Mouse (Mus musculus): Measurements from ENCODE around the gene Iqcg.

Gene Iqcg

DNA sequence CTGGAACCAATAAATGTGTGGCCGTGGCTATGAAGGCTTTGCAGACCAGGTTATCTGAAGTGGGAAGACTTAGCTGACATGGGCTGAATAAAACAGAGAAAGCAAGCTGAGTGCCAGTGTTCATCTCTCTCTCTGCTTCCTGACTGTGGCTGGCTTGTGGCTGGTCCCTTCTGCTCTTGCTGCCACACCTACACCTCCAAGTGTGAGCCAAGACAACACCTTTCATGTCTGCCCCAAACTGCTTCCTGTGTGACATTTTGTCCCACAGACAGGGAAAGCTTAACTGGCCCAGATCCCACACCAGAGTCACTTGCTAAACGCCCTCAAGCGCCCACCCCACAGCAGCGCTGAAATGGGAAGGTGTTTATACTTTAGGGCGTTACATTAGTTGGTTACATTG, 2.9 kb downstream of the Iqcg start:
- DNase-seq (ENCODE audit: extremely low read depth, low read depth, low spot score), result no peak

DNA sequence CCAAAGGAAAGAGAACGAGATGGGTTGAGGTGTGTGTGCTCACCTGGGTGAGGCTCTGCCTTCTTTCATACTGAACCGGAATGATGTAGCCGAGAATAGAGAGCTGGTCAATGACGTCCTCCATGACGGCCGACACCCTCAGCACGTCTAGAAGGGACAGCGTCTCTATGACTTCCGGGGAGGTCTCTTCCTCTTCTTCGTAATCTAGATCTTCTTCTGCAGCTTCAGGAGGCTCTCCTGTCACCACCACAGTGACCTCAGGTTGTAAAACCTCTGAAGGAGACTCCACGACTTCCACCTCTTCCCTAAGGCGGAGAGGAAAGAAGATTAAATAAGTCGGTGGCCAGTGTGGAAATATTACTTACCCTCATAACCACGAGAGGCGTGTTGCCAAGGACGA, 6.2 kb downstream of the Iqcg start:
- no peak for DNase-seq (ENCODE audit: extremely low read depth, low read depth, low spot score)

DNA sequence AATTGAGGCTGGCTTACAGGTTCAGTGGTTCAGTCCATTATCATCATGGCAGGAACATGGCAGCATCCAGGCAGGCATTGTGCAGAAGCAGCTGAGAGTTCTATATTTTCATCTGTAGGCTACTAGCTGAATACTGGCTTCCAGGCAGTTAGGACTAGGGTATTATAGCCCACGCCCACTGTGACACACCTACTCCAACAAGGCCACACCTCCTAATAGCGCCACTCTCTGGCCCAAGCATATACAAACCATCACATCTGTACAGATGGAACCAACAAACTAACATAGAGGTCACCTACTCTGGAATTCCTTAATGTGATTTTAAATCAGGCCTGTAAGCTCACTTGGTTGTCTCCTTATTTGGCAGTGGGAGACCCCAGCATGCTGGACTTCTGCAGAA, 7.3 kb downstream of the Iqcg start:
- DNase-seq (ENCODE audit: extremely low read depth, low read depth, low spot score), result no peak

DNA sequence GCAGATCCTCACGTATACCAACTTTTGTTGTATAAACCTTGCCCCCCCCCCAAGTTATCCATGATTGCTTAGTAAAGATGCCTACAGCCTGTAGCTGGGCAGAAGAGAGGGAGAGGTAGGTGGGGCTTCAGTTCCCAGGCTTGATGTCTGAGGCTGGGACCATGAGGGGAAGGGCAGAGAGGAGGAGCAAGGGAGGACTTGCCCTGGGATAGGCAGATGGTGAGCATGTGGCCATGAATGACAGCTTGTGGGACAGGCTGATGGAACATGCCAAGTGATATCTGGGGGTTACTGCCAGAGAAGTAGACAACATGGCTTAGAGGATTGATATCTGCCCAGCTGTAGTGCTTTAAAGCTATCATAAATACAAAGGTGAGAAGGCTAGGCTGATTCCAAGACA, 8.0 kb downstream of the Iqcg start:
- no peak for DNase-seq (ENCODE audit: extremely low read depth, low read depth, low spot score)

DNA sequence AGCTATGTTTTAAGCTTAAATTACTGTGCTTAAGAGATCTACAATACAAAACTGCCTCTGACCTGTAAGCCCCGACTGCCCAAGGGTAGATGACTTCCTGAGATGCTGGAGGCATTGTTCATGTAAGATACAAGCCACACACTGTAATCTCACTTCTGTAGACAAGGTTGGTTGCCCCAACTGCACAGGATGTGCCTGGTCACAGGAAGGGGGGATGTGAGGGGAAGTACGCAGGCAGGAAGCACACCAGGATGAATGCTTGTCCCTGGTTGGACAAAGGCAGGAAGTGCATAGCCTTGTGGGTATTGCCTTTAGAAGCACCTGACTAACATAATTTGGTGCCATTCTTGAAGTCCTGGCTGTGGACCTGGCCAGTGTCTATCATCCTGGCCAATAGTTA, 12.8 kb downstream of the Iqcg start:
- no peak for DNase-seq (ENCODE audit: extremely low read depth, low read depth, low spot score)

DNA sequence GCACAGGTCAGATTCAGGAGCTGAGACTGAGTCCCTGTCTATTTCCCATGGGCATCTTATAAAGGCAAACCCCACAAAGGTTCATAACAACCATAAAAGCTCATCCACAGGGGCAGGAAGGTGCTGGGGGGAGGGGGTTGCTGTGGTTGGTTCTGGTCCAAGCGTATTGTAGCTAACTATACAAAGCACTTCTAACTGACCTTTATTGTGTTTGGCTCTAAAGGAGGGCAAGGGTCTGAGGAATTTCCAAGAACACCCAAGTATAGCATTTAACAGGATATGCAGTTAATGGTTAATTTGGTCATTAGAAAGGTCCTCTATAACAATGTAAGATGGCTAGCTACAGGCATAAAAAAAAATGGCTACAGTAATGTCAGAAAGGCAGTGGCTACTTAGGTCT, 13.3 kb downstream of the Iqcg start:
- no peak for DNase-seq (ENCODE audit: extremely low read depth, low read depth, low spot score)

DNA sequence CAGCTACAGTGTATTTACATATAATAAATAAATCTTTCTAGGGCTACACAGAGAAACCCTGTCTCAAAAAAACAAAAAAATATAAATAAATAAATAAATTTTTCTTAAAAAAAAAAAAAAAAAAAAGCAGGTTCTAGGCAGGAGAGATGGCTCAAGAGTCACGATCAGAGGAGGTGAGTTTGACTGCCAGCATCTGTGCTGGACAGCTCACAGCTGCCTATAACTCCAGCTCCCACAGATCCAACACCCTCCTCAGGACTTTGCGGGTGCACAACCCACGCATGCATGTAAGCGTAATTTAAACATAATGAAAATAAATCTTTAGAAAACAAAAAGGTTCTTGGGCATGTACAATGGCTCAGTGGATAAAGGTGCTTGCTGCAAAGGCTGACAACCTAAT, 20.0 kb downstream of the Iqcg start:
- DNase-seq (ENCODE audit: extremely low read depth, low read depth, low spot score), result no peak

DNA sequence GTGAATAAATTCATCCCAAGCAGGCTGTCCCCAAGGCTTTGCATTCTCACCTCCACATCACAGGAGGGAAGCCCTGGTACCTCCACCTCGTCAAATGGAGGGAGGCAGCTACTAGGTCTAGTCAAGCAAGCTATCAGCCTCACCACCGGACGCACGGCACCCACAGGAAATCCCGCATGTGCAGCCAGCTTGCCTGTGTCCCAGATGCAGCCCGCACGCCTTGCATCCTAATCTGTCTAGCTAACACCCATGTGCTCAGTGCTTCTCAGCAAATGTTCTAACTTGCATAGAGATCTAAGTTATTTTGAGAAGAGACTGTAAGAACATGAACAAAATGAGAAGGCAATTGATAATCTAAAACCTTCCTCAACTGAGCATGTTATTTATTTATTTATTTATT, 29.7 kb downstream of the Iqcg start:
- DNase-seq (ENCODE audit: extremely low read depth, low read depth, low spot score), result no peak

DNA sequence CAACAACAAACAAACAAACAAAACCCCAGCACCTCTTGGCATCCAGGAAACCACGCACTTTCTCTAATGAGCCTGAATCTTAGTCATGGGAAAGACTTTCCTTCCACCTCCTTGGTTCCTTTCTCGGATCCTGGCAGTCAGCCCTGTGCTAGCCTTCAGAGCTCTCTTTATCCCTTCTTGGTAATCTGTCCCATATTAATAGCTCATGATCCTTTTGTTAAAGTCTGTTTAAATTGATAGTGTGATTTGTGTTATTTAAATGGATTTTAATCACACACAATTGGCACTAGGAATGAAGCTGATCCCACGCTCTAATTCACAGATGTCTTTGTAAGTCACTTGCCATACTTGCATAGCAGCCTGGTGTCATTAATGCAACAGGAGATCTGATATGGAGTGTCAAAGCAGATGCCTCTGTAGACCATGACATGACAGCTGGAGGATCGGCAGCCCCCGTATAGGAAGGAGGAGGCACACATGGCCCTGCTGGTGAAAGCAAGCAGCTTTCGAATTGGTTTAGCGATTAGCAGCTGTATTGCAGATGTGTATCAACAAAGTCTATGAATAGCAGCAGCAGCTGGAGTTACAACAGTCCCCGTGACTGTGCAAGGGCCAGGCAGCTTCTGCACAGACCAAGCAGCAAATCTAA, 31.4 kb downstream of the Iqcg start:
- no peak for DNase-seq (ENCODE audit: extremely low read depth, low read depth, low spot score)

DNA sequence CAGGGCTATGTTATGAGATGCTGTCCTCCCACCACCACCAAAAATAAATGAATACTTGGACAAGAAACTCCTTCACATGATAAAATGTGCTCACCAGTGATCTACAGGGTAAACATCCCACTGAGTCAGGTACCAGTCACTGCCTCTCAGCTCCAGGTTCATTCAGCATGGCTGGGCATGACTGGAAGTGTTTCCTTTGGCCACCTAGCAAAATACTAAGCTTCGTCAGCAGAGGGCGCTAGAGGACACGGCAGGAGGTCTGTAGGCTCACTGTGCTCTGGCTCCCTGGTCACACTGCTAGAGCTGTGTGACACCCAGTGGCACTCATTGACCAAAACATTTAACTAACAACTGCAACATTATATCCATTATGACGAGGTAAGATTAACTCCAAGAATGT, 32.3 kb downstream of the Iqcg start:
- DNase-seq (ENCODE audit: extremely low read depth, low read depth, low spot score), result peak; percentile 11

DNA sequence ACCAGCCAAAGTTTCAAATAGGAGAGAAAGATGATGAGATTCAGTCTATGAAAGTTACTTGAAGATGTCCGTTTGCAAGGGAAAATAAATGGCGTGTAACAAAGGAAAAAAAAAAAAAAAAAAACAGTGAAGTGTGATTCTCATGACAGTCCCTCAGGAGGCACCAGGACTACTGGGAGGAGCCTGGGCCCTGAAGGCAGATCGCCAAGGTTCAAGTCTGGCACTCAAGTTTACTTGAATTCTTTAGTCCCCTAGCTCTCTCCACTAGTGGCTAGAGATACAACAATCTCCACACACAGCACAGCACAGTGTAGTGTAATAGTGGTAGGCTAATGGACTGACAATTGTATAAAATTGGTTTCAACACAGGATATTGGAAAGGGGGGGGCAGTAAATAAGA, 34.6 kb downstream of the Iqcg start:
- DNase-seq (ENCODE audit: extremely low read depth, low read depth, low spot score), result no peak

DNA sequence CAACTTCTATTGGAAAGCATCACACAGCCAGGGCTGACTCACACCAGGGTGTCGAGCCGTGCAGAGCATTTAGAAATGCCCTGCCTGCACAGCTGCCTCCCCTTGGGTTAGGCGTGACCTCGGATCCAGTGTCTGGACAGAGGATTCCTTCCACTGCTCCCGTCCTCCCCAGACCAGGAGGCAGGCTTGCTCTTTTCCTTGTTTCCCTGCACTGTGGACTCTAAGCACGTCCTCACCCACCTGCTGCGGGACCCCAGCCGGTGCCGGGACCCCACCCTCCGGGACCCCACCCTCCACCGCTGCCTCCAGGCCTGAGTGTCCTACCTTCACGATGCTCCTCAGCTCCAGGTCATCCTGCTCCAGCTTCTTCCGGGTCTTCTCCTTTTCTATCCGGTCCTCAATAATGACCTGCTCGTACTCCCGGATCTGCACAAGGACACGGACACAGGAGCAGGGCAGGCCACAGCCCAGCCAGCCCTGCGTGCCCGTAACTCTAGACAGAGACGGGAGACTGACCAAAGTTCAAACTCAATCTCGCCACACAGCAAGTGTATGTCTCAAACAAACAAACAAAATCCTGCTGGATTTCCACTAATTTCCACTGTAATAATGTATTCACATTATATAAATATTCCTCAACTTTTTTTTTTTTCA, 36.8 kb downstream of the Iqcg start:
- no peak for DNase-seq (ENCODE audit: extremely low read depth, low read depth, low spot score)

DNA sequence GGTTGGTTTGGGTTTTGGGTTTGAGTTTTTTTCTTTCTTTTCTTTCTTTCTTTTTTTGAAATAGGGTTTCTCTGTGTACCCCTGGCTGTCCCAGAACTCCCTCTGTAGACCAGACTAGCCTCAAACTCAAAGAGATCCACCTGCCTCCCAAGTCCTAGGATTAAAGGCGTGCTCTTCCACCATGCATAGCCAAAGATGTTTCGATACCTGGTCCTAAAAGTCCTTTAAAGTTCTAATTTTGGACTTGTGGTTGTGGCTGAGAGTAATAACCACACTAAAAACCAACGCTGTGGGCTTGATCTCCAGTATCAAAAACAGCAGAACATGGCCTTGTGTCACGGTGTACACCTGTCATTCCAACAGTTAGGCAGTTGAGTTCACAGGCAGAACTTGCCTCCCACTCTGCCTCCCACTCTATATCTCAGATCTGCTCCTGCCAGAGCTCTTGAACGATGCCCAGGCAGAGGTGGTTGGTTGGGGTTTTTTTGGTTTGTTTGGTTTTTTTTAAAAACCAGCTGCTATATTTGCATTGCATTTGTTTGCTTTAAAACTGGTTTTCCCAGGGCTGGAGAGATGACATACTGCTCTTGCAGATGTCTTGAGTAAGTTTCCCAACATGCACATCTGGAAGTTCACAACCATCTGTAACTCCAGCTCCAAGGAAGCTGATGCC, 38.2 kb downstream of the Iqcg start:
- DNase-seq (ENCODE audit: extremely low read depth, low read depth, low spot score), result peak; percentile 36

DNA sequence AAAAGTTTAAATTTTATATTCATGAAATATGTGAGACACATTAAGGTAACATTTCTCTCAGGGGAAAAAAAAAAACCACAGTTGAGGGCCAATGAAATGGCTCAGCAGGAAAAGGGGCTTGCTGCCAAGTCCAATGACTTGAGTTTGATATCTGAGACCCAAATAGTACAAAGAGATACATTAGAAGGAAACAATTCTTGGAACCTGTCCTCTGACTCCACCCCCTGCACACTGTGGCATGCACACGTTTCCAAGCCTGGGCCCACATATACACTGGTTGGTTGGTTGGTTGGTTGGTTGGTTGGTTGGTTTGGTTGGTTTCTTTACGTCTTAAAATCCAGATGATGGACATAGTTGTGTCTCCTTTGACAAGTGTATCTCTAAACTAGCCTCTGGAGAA, 40.0 kb downstream of the Iqcg start:
- no peak for DNase-seq (ENCODE audit: extremely low read depth, low read depth, low spot score)

DNA sequence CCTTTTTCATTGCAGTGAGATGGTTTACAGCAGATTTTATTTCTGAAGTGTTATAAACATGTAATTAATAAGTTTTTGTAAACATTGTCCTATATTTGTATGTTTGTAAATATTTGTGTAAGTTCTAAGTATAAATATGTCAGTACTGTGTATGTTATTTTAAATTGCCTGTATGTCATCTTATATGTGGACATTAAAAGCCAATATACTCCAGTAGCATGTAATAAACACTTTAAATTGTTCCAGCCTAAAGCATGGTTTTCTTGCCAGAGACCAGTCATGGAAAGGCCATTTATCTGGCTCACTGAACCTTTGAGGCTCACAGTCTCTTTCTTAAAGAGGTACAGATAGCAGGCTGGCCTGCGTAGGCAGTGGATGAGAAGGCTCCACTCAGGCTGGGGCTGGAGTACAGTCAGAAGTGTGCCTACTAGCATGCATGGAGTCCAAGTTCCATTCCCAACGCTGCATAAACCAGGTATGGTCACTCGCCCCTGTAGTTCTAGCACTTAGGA, 40.6 kb downstream of the Iqcg start:
- no peak for DNase-seq (ENCODE audit: extremely low read depth, low read depth, low spot score)

DNA sequence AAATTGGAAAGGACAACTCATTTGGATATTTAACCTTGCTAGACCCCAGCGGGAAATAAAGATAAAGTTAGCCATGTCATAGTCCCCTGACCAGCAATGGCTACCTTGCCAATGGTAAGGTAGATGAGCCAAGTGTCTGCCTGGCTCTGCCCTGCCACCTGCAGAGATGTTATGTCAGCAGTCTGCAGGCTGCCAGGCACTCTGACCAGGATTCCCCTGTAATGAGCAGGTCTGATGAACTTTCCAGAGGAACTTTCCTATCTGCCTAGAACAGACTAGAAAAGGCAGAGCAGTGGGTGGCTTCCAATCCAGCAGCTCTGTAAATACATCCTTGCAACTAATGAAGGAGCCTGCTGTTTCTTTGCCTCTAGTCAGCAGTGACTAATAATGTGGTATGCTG, 41.1 kb downstream of the Iqcg start:
- no peak for DNase-seq (ENCODE audit: extremely low read depth, low read depth, low spot score)

DNA sequence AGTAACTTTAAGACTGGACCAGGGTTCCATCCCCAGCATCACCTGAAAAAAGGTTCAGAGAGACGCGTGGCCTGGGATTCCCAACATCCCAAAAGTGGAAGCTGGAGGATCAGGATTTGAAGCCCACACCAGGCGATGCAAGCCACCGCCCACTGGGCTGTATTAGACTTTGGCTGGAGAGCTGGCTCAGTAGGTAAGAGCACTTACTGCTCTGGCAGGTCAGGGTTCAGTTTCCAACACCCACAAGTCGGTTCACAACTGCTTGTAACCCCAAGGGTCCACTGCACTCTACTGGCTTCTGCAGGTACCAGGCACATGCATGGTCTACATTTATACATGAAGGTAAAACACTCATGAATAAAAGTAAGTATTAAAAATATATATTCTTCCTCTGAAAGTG, 42.2 kb downstream of the Iqcg start:
- DNase-seq (ENCODE audit: extremely low read depth, low read depth, low spot score), result no peak

DNA sequence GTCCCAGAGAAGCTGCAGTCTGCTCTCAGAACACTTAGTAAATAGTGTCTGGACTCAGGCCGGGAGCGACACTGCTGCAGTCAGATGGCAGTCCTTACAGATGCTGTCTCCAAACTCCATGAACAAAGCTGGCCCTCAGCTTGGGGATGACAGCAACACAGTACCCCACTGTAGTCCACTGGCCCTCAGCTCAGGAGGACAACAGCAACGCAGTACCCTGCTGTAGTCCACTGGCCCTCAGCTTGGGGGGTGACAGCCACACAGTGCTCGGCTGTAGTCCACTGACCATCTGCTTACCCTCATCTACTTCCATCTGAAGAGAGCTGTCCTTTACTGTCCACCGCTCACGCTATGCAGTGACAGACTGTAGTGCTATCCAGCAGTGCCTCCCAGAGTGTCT, 45.9 kb downstream of the Iqcg start:
- no peak for DNase-seq (ENCODE audit: extremely low read depth, low read depth, low spot score)

DNA sequence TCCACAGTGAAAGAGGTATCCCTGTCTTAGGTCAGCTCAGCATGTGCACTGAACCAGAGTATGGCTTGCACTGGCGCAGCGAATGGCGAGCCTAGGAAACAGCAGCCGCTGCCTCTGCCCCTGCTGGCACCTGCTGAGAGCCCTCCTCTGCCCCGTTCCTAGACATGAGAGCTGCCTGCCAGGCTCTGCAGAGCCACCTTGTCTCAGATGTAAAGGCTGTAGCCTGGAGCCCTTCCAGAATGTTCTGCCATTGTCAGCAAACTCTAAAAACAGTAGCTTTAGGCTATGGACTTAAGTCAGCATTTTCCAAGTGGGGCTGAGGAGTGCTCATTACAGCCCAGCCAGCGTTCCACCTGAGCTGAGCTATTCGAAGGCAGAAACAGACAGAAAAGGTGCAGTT, 48.6 kb downstream of the Iqcg start:
- no peak for DNase-seq (ENCODE audit: extremely low read depth, low read depth, low spot score)

DNA sequence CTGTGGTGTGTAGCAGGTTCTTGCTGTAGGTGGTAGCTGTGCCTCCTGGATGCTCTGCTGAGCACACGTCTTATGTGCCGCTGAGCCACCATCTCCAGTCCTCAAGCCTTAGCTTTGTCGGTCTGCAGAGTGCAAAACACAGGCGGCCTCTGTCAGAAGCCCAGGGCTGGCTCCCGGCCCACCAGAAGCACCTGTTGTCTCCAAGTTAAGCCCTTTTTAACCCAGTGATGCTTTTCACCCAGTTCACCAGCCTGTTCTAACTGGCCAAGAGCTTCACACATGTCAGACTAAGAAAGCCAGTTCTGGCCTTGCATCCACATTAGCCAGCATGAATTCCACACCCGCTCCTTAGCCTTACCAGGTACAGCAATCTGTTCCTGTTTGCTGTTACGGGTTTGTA, 49.1 kb downstream of the Iqcg start:
- DNase-seq (ENCODE audit: extremely low read depth, low read depth, low spot score), result peak; percentile 8

DNA sequence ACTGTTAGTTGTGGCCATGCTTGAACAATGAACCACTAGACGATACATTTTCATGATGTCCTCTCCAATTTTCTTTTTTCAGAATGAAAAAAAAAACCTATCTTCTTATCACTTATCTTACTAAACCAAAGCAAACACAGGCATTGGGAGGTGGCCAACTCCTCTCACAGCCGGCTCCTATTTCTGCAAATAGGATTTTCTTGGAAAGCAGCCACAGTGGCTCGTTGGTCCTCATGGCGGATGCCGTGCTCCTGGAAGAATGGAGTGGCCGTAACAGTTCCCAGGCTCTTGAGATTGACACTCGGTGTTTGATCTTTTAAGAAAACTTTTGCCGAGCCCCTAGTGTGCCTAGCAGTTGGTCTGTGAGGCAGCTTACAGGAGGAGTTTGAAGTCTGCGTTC, 50.8 kb downstream of the Iqcg start:
- no peak for DNase-seq (ENCODE audit: extremely low read depth, low read depth, low spot score)

DNA sequence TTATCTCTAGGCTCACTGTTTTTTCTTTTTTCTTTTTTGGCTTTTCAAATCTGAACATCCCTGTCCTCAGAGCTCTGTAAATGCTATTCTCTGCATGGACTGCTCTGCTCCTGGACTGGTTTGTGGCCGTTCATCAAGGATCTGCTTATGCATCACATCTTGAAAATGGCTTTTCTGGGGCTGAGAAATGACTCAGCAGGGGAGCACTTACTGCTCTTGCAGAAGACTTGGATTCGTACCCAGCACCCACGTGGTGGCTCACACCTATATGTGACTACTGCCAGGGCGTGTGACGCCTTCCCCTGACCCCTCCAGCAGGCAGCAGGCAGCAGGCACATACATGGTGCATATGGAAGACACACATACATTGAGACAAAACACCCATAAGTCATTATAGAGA, 63.9 kb downstream of the Iqcg start:
- DNase-seq (ENCODE audit: extremely low read depth, low read depth, low spot score), result no peak
